Mouse (Mus musculus) MEL (cell line): Measurements from ENCODE around the gene Xpot. TPM values are rescaled to one million over a fixed set of nuclear protein-coding genes. Genes with fewer than 3 reads are reported as not detected.

Experiments
- DNase-seq: peaks from one replicate; pipeline ENCODE4 v3.0.0; 2011; ENCODE audit warnings: low read depth, low spot score
- H3K27ac ChIP-seq: 2 replicates; pipeline ENCODE4 v1.5.1; 2012; ENCODE audit warnings: low read depth, mild to moderate bottlenecking, control low read depth, low read length, moderate library complexity; ENCODE audit not compliant: control insufficient read depth
- H3K27me3 ChIP-seq, 2 experiments: fragments of 150-350 bp in 1 of 2; sonication (generic) in 1 of 2; 2 replicates each; pipeline ENCODE4 v1.6.1; 2012; ENCODE audit warnings: low read length in 2 of 2, mild to moderate bottlenecking in 2 of 2, improper control_type of control experiment in 1 of 2, moderate library complexity in 1 of 2; ENCODE audit not compliant: insufficient read depth in 2 of 2, control insufficient read depth in 1 of 2
- H3K36me3 ChIP-seq, 2 experiments: 2 replicates each; pipeline ENCODE4 v1.6.1; 2012 to 2014; ENCODE audit warnings: low read length in 2 of 2, improper control_type of control experiment in 1 of 2, inconsistent platforms in 1 of 2, mild to moderate bottlenecking in 1 of 2; ENCODE audit not compliant: insufficient read depth in 2 of 2, control insufficient read depth in 1 of 2
- H3K4me1 ChIP-seq, 2 experiments: fragments of 150-350 bp in 1 of 2; sonication (generic) in 1 of 2; 2 replicates each; pipeline ENCODE4 v1.6.1; 2012; ENCODE audit warnings: low read length in 2 of 2, improper control_type of control experiment in 1 of 2, mild to moderate bottlenecking in 1 of 2; ENCODE audit not compliant: insufficient read depth in 2 of 2, control insufficient read depth in 1 of 2
- H3K4me3 ChIP-seq, 2 experiments: fragments of 150-350 bp in 1 of 2; sonication (generic) in 1 of 2; 2 replicates each; pipeline ENCODE4 v1.5.1; 2012; ENCODE audit warnings: low read depth in 2 of 2, low read length in 2 of 2, mild to moderate bottlenecking in 2 of 2, moderate library complexity in 2 of 2, control low read depth in 1 of 2, improper control_type of control experiment in 1 of 2; ENCODE audit not compliant: control insufficient read depth in 1 of 2, insufficient read depth in 1 of 2
- H3K79me2 ChIP-seq: 2 replicates; pipeline ENCODE4 v1.6.1; 2012; ENCODE audit warnings: mild to moderate bottlenecking, low read length, moderate library complexity; ENCODE audit not compliant: control insufficient read depth, poor library complexity, insufficient read depth
- H3K9ac ChIP-seq: 2 replicates; pipeline ENCODE4 v1.6.1; 2012; ENCODE audit warnings: low read depth, mild to moderate bottlenecking, control low read depth, low read length, moderate library complexity; ENCODE audit not compliant: control insufficient read depth, poor library complexity, severe bottlenecking
- H3K9me3 ChIP-seq: fragments of 150-350 bp; sonication (generic); replicated peaks from 2 replicates; pipeline ENCODE4 v1.6.1; 2012; ENCODE audit warnings: mild to moderate bottlenecking, low read length, improper control_type of control experiment, moderate library complexity; ENCODE audit not compliant: insufficient read depth
- BHLHE40 ChIP-seq: IDR thresholded peaks from 2 replicates; pipeline ENCODE4 v1.6.1; 2012; ENCODE audit warnings: low read depth, mild to moderate bottlenecking, inconsistent platforms, low read length, improper control_type of control experiment, borderline replicate concordance
- CHD1 ChIP-seq: IDR thresholded peaks from 2 replicates; pipeline ENCODE4 v1.6.1; 2012; ENCODE audit warnings: low read depth, mild to moderate bottlenecking, inconsistent platforms, low read length, improper control_type of control experiment
- CHD2 ChIP-seq: IDR thresholded peaks from 2 replicates; pipeline ENCODE4 v1.6.1; 2011; ENCODE audit warnings: low read length, improper control_type of control experiment
- CTCF ChIP-seq, 3 experiments: IDR thresholded peaks in 2 of 3; conservative IDR thresholded peaks in 1 of 3; 2 replicates each; pipeline ENCODE4 v1.5.1; 2011 to 2012; ENCODE audit warnings: low read length in 3 of 3, low read depth in 2 of 3, mild to moderate bottlenecking in 2 of 3, improper control_type of control experiment in 1 of 3, inconsistent platforms in 1 of 3, mixed read lengths in 1 of 3, moderate library complexity in 1 of 3; ENCODE audit not compliant: control insufficient read depth in 1 of 3, insufficient read depth in 1 of 3, poor library complexity in 1 of 3, severe bottlenecking in 1 of 3
- E2F4 ChIP-seq: IDR thresholded peaks from 2 replicates; pipeline ENCODE4 v1.6.1; 2011; ENCODE audit warnings: low read depth, low read length, improper control_type of control experiment, borderline replicate concordance
- ELF1 ChIP-seq: IDR thresholded peaks from 2 replicates; pipeline ENCODE4 v1.6.1; 2014; ENCODE audit warnings: low read depth, mild to moderate bottlenecking, inconsistent platforms, low read length, improper control_type of control experiment, moderate library complexity
- EP300 ChIP-seq, 2 experiments: IDR thresholded peaks; 2 replicates each; pipeline ENCODE4 v1.6.1; 2011; ENCODE audit warnings: improper control_type of control experiment in 2 of 2, low read length in 2 of 2, low read depth in 1 of 2, mild to moderate bottlenecking in 1 of 2
- ETS1 ChIP-seq: IDR thresholded peaks from 2 replicates; pipeline ENCODE4 v1.6.1; 2012; ENCODE audit warnings: low read depth, mild to moderate bottlenecking, inconsistent platforms, low read length, improper control_type of control experiment, moderate library complexity
- GABPA ChIP-seq: IDR thresholded peaks from 2 replicates; pipeline ENCODE4 v1.6.1; 2012; ENCODE audit warnings: low read depth, mild to moderate bottlenecking, inconsistent platforms, low read length, improper control_type of control experiment, moderate library complexity
- GATA1 ChIP-seq: IDR thresholded peaks from 2 replicates; pipeline ENCODE4 v1.6.1; 2011; ENCODE audit warnings: low read depth, low read length, improper control_type of control experiment
- JUND ChIP-seq: IDR thresholded peaks from 2 replicates; pipeline ENCODE4 v1.6.1; 2011; ENCODE audit warnings: low read depth, mild to moderate bottlenecking, improper control_type of control experiment, low read length
- MAFK ChIP-seq: IDR thresholded peaks from 2 replicates; pipeline ENCODE4 v1.6.1; 2011; ENCODE audit warnings: low read depth, mild to moderate bottlenecking, low read length, improper control_type of control experiment, borderline replicate concordance
- MAX ChIP-seq: IDR thresholded peaks from 2 replicates; pipeline ENCODE4 v1.6.1; 2011; ENCODE audit warnings: low read length, improper control_type of control experiment
- MAZ ChIP-seq: IDR thresholded peaks from 2 replicates; pipeline ENCODE4 v1.6.1; 2012; ENCODE audit warnings: low read depth, mild to moderate bottlenecking, inconsistent platforms, low read length, improper control_type of control experiment
- MEF2A ChIP-seq: IDR thresholded peaks from 2 replicates; pipeline ENCODE4 v1.6.1; 2014; ENCODE audit warnings: low read depth, mild to moderate bottlenecking, inconsistent platforms, low read length, improper control_type of control experiment; ENCODE audit not compliant: poor library complexity, insufficient replicate concordance, severe bottlenecking; ENCODE audit errors: extremely low read depth
- MXI1 ChIP-seq: IDR thresholded peaks from 2 replicates; pipeline ENCODE4 v1.6.1; 2011; ENCODE audit warnings: mild to moderate bottlenecking, low read depth, low read length, improper control_type of control experiment
- MYB ChIP-seq: IDR thresholded peaks from 2 replicates; pipeline ENCODE4 v1.6.1; 2011; ENCODE audit warnings: mild to moderate bottlenecking, low read depth, low read length, improper control_type of control experiment
- MYC ChIP-seq: IDR thresholded peaks from 2 replicates; pipeline ENCODE4 v1.6.1; 2011; ENCODE audit warnings: low read depth, mild to moderate bottlenecking, low read length, improper control_type of control experiment, moderate library complexity
- NELFE ChIP-seq: IDR thresholded peaks from 2 replicates; pipeline ENCODE4 v1.6.1; 2011; ENCODE audit warnings: low read depth, low read length, improper control_type of control experiment
- NRF1 ChIP-seq: IDR thresholded peaks from 2 replicates; pipeline ENCODE4 v1.6.1; 2014; ENCODE audit warnings: low read depth, mild to moderate bottlenecking, inconsistent platforms, low read length, improper control_type of control experiment, moderate library complexity; ENCODE audit not compliant: poor library complexity, insufficient read depth, severe bottlenecking
- POLR2A ChIP-seq, 2 experiments: IDR thresholded peaks; 2 replicates each; pipeline ENCODE4 v1.6.1; 2011 to 2012; ENCODE audit warnings: low read length in 2 of 2, mild to moderate bottlenecking in 2 of 2, control low read depth in 1 of 2, improper control_type of control experiment in 1 of 2, low read depth in 1 of 2, moderate library complexity in 1 of 2; ENCODE audit not compliant: control insufficient read depth in 1 of 2, insufficient read depth in 1 of 2, poor library complexity in 1 of 2
- POLR2AphosphoS2 ChIP-seq: IDR thresholded peaks from 2 replicates; pipeline ENCODE4 v1.6.1; 2011; ENCODE audit warnings: low read length, improper control_type of control experiment
- POLR2AphosphoS5 ChIP-seq: IDR thresholded peaks from 2 replicates; pipeline ENCODE4 v1.6.1; 2012; ENCODE audit warnings: low read depth, borderline replicate concordance, mild to moderate bottlenecking, inconsistent platforms, low read length, moderate library complexity, mixed read lengths
- RAD21 ChIP-seq: IDR thresholded peaks from 2 replicates; pipeline ENCODE4 v1.6.1; 2011; ENCODE audit warnings: mild to moderate bottlenecking, low read depth, low read length, improper control_type of control experiment
- RCOR1 ChIP-seq: IDR thresholded peaks from 2 replicates; pipeline ENCODE4 v1.6.1; 2012; ENCODE audit warnings: low read depth, mild to moderate bottlenecking, inconsistent platforms, low read length, improper control_type of control experiment
- SIN3A ChIP-seq: IDR thresholded peaks from 2 replicates; pipeline ENCODE4 v1.6.1; 2012; ENCODE audit warnings: low read length, improper control_type of control experiment, inconsistent platforms
- SMC3 ChIP-seq: IDR thresholded peaks from 2 replicates; pipeline ENCODE4 v1.6.1; 2011; ENCODE audit warnings: low read depth, low read length, improper control_type of control experiment
- TAL1 ChIP-seq: IDR thresholded peaks from 2 replicates; pipeline ENCODE4 v1.6.1; 2012; ENCODE audit warnings: mild to moderate bottlenecking, inconsistent platforms, low read length, moderate library complexity, mixed read lengths
- TBP ChIP-seq: IDR thresholded peaks from 2 replicates; pipeline ENCODE4 v1.8.0; 2011; ENCODE audit warnings: low read depth, low read length, improper control_type of control experiment
- UBTF ChIP-seq: IDR thresholded peaks from 2 replicates; pipeline ENCODE4 v1.6.1; 2012; ENCODE audit warnings: low read depth, mild to moderate bottlenecking, inconsistent platforms, low read length, improper control_type of control experiment, moderate library complexity, borderline replicate concordance; ENCODE audit not compliant: insufficient read depth
- USF1 ChIP-seq: IDR thresholded peaks from 2 replicates; pipeline ENCODE4 v1.6.1; 2014; ENCODE audit warnings: low read depth, mild to moderate bottlenecking, inconsistent platforms, low read length, improper control_type of control experiment, moderate library complexity
- USF2 ChIP-seq, 2 experiments: IDR thresholded peaks; 2 replicates each; pipeline ENCODE4 v1.6.1; 2011 to 2012; ENCODE audit warnings: improper control_type of control experiment in 2 of 2, low read length in 2 of 2, borderline replicate concordance in 1 of 2, inconsistent platforms in 1 of 2, low read depth in 1 of 2, mild to moderate bottlenecking in 1 of 2; ENCODE audit not compliant: insufficient read depth in 1 of 2
- ZC3H11A ChIP-seq: IDR thresholded peaks from 2 replicates; pipeline ENCODE4 v1.6.1; 2012; ENCODE audit warnings: low read depth, mild to moderate bottlenecking, inconsistent platforms, low read length, improper control_type of control experiment
- ZKSCAN1 ChIP-seq: IDR thresholded peaks from 2 replicates; pipeline ENCODE4 v1.6.1; 2012; ENCODE audit warnings: low read depth, mild to moderate bottlenecking, inconsistent platforms, low read length, improper control_type of control experiment, moderate library complexity
- ZMIZ1 ChIP-seq: IDR thresholded peaks from 2 replicates; pipeline ENCODE4 v1.6.1; 2012; ENCODE audit warnings: low read depth, mild to moderate bottlenecking, inconsistent platforms, low read length, improper control_type of control experiment, moderate library complexity
- ZNF384 ChIP-seq: IDR thresholded peaks from 2 replicates; pipeline ENCODE4 v1.6.1; 2012; ENCODE audit warnings: low read depth, mild to moderate bottlenecking, inconsistent platforms, low read length, improper control_type of control experiment
- polyA plus RNA-seq, 2 experiments: library from polyadenylated mRNA; stranded (reverse) in 1 of 2; unstranded in 1 of 2; fragments of >175 nt in 1 of 2; fragments of >200 nt in 1 of 2; gene quantifications; 2 replicates each; pipeline versions ENCODE4 v1.2.1 to v1.2.4; 2012; ENCODE audit warnings: low replicate concordance in 2 of 2, low read depth in 1 of 2; ENCODE audit not compliant: insufficient read length in 2 of 2, insufficient read depth in 1 of 2, missing spikeins in 1 of 2
- total RNA-seq: library from RNA; depleted of rRNA; stranded (reverse); fragments of 300-350 nt; gene quantifications from 2 replicates; pipeline ENCODE4 v1.2.3, GENCODE M21; 2012

The Xpot gene
- total and polyA plus RNA-seq, 3 experiments = 122 to 304 (median 154) TPM

- peak within 1 kb of the TSS; percentile 84 for H3K27ac ChIP-seq
- DNase-seq = peak; percentile 93
- H3K36me3 ChIP-seq = peaks cover 4 to 13% of the 10 kb centered on the region in 2 experiments
- H3K9ac ChIP-seq = peak within 1 kb of the TSS; percentile 90
- peak within 1 kb of the TSS; percentile 93 to 100 for H3K4me3 ChIP-seq
- no peaks in the 10 kb centered on the region for H3K9me3 ChIP-seq
- H3K4me1 ChIP-seq = peaks cover 8 to 9% of the 10 kb centered on the region in 2 experiments
- peaks cover 11% of the 10 kb centered on the region for H3K79me2 ChIP-seq
- no peaks in the 10 kb centered on the region for H3K27me3 ChIP-seq
- TF ChIP-seq CHD2 (no peak), MEF2A (no peak), UBTF (no peak), CHD1 (no peak), MAZ (peak; percentile 81; the same call in 1 of the 2 replicates), RCOR1 (no peak), MYB (no peak), POLR2AphosphoS5 (no peak), TAL1 (no peak), EP300 (IDR thresholded peaks at IDR 0.05; ENCODE audit: low read depth in 1 of 2, low read length in 2 of 2) (0 out of 4 replicates have a peak, but pooled peaks of 1 of the 2 experiments have one; percentile 27), CTCF (IDR thresholded peaks at IDR 0.05 in 2 of 3, conservative IDR thresholded peaks at IDR 0.05 in 1 of 3; ENCODE audit: control insufficient read depth in 1 of 3, insufficient read depth in 1 of 3, low read depth in 2 of 3, low read length in 3 of 3, poor library complexity in 1 of 3, severe bottlenecking in 1 of 3) (no peak), ELF1 (peak; percentile 98), RAD21 (no peak), E2F4 (no peak), ETS1 (peak; percentile 64; the same call in 1 of the 2 replicates), ZKSCAN1 (peak; percentile 55), GABPA (no peak), MAX (peak; percentile 91), POLR2A (IDR thresholded peaks at IDR 0.05; ENCODE audit: control insufficient read depth in 1 of 2, insufficient read depth in 1 of 2, low read depth in 1 of 2, low read length in 2 of 2, poor library complexity in 1 of 2) (peak; percentile 52 to 58; a peak in 3 of 4 replicates), NELFE (peak; percentile 65), MYC (no peak), ZMIZ1 (peak; percentile 73), NRF1 (peak; percentile 89), ZNF384 (no peak), USF2 (IDR thresholded peaks at IDR 0.05; ENCODE audit: borderline replicate concordance in 1 of 2, insufficient read depth in 1 of 2, low read depth in 1 of 2, low read length in 2 of 2) (peak; percentile 38 to 88; a peak in 3 of 4 replicates), USF1 (peak; percentile 97), SIN3A (peak; percentile 76; the same call in 1 of the 2 replicates), TBP (0 out of 2 replicates have a peak, but pooled peaks have one; percentile 25), MAFK (no peak), BHLHE40 (peak; percentile 89), GATA1 (no peak), JUND (no peak), SMC3 (no peak), POLR2AphosphoS2 (peak; percentile 96), MXI1 (peak; percentile 75), ZC3H11A (no peak)
These were observed 39.3 kb downstream of the Xpot start, which contains the start of gene Tbk1 for GRCm38 (mm10) chr10:121586675-121587370. TSS of gene Tbk1 (minus strand) at chr10:121586787.
